Mouse (Mus musculus): ENCODE data around the gene Sp7. TPM values are rescaled to one million over a fixed set of nuclear protein-coding genes. Genes with fewer than 3 reads are reported as not detected.
A peak's percentile ranks its signal among the peaks of the same experiment; 100 is the strongest.

Sp7 gene
- polyA plus RNA-seq, 1 experiment = not detected

DNA sequence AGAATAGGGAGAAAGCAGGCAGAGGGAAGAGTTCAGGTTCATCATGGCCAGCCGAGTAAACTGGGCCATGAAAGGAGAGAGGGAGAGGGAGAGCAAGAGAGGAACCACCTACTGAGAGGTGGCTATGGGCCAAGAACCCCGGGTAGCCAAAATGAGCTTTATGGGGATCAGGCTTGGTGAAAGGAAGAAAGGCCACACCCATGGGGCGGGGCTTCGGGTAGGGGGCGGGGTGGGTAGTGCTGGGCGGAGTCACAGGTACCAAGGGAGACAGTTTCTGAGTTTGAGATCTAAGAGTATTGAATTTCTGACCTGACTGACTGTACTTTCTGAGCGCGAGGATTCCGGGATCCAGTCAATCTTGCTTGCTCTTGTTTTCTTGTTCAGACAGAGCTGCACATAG, 19.7 kb upstream of the Sp7 start:
- WGBS = 33% methylated on average over 9 of the region's 9 CpGs
- Histone ChIP-seq H3K27me3 (ENCODE audit: control insufficient read depth, insufficient read depth, low read length) (no peaks in the 10 kb centered on the region), H3K36me3 (ENCODE audit: control insufficient read depth, insufficient read depth, low read length) (no peaks in the 10 kb centered on the region), H3K4me3 (ENCODE audit: low read depth, low read length) (no peak overlapping the region), H3K27ac (ENCODE audit: insufficient read depth, low read depth, low read length) (no peak overlapping the region), H3K4me1 (ENCODE audit: control insufficient read depth, insufficient read depth, insufficient read length, low read length) (peaks cover 8% of the 10 kb centered on the region)
- TF ChIP-seq POLR2A (IDR thresholded peaks at IDR 0.05; ENCODE audit: low read depth, low read length) (no peak), CTCF (IDR thresholded peaks at IDR 0.05; ENCODE audit: extremely low read depth, insufficient read length, insufficient replicate concordance, low read depth, low read length) (no peak)

DNA sequence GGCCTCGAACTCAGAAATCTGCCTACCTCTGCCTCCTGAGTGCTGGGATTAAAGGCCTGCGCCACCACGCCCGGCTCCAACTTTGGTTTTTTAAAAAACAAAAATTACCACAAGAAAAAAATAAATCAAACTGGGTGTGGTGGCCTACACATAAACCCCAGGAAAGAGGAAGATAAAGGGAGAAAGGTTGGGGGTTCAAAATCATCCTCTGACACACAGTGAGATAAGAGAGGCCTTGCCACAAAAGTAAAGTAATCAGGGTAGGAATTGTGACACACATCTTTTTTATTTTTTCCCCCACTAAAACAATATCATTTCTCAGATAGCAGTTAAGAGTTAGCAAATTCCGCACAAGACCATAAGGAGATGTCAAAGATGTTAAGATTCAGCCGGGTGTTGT, 16.7 kb upstream of the Sp7 start:
- Histone ChIP-seq H3K4me1 (ENCODE audit: control insufficient read depth, insufficient read depth, insufficient read length, low read length) (peaks cover 8% of the 10 kb centered on the region), H3K27ac (ENCODE audit: insufficient read depth, low read depth, low read length) (no peak overlapping the region), H3K4me3 (ENCODE audit: low read depth, low read length) (no peak overlapping the region), H3K36me3 (ENCODE audit: control insufficient read depth, insufficient read depth, low read length) (no peaks in the 10 kb centered on the region), H3K27me3 (ENCODE audit: control insufficient read depth, insufficient read depth, low read length) (no peaks in the 10 kb centered on the region)
- 97% methylated on average over 6 of the region's 6 CpGs for WGBS
- no peak for TF ChIP-seq POLR2A (IDR thresholded peaks at IDR 0.05; ENCODE audit: low read depth, low read length)
- TF ChIP-seq CTCF (IDR thresholded peaks at IDR 0.05; ENCODE audit: extremely low read depth, insufficient read length, insufficient replicate concordance, low read depth, low read length) = no peak

DNA sequence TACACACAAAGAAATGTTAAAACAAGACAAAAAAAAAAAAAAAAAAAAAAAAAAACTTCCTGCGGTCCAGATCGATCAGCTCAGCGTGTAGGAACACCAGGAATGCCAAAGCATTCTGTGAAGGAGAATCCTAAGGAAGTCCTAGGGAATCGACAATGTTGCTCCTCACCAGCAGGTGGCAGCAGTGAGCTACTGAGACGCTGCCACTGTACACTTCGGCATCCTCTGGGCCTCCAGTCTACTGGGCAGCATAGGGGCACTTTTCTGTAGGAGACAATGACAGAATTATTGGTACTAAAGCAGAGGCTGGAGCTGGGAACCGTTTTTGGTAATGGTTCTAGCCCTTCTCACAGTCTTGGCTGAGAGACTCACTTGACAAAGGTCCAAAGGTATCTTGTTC, 14.6 kb upstream of the Sp7 start:
- TF ChIP-seq CTCF (IDR thresholded peaks at IDR 0.05; ENCODE audit: extremely low read depth, insufficient read length, insufficient replicate concordance, low read depth, low read length) = peak; percentile 99; the same call in 1 of the 2 replicates
- TF ChIP-seq POLR2A (IDR thresholded peaks at IDR 0.05; ENCODE audit: low read depth, low read length) = no peak
- Histone ChIP-seq H3K27me3 (ENCODE audit: control insufficient read depth, insufficient read depth, low read length) (no peaks in the 10 kb centered on the region), H3K27ac (ENCODE audit: insufficient read depth, low read depth, low read length) (peak overlapping the region; percentile 54), H3K4me3 (ENCODE audit: low read depth, low read length) (no peak overlapping the region), H3K4me1 (ENCODE audit: control insufficient read depth, insufficient read depth, insufficient read length, low read length) (peaks cover 3% of the 10 kb centered on the region), H3K36me3 (ENCODE audit: control insufficient read depth, insufficient read depth, low read length) (no peaks in the 10 kb centered on the region)
- WGBS = 0% methylated on average over 7 of the region's 7 CpGs

DNA sequence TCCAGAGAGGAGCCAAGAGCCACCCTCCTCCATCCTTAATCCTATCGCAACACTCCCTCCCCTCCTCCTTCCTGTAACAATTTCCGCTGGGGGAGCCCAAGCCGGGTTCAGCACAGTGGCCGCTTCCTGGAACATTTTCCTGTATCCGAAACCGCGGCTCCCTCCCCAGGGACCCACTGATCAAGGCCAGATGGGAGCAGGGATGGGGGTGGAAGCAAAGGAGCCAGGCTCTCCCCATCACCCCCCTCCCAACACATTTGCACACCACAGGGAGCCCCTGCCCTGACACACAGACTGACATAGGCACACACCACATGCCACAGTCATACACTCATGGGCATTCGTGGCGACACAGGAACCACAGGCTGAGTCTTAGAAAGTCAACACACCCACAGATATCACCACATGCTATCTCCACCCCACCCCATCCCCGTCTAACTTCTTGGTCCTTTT, 10.9 kb upstream of the Sp7 start:
- H3K4me1 ChIP-seq (ENCODE audit: control insufficient read depth, insufficient read depth, insufficient read length, low read length) = peaks cover 3% of the 10 kb centered on the region
- no peaks in the 10 kb centered on the region for H3K27me3 ChIP-seq (ENCODE audit: control insufficient read depth, insufficient read depth, low read length)
- no peak overlapping the region for H3K4me3 ChIP-seq (ENCODE audit: low read depth, low read length)
- H3K36me3 ChIP-seq (ENCODE audit: control insufficient read depth, insufficient read depth, low read length) = no peaks in the 10 kb centered on the region
- TF ChIP-seq CTCF (IDR thresholded peaks at IDR 0.05; ENCODE audit: extremely low read depth, insufficient read length, insufficient replicate concordance, low read depth, low read length) = no peak
- no peak for TF ChIP-seq POLR2A (IDR thresholded peaks at IDR 0.05; ENCODE audit: low read depth, low read length)
- 20% methylated on average over 10 of the region's 10 CpGs for WGBS
- no peak overlapping the region for H3K27ac ChIP-seq (ENCODE audit: insufficient read depth, low read depth, low read length)

DNA sequence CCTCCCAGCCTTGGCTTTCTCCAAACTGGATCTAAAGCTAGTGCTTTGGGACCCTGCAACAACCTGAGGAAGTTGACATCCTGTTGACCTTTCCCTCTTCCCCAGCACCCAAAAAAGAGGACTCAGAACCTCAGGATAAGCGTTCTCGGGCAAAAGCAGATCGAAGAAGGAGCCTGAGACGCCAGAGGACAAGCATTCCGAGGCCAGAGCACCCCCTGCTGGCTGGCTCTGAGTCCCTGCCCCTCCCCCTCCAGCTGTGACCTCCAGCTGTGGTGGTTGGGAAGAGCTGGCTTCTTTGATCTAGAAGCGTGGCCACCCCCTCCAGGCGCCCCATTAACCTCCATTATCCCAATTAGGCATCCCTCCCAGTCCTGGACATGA, 10.2 kb upstream of the Sp7 start:
- no peak for TF ChIP-seq POLR2A (IDR thresholded peaks at IDR 0.05; ENCODE audit: low read depth, low read length)
- peak; percentile 94 for TF ChIP-seq CTCF (IDR thresholded peaks at IDR 0.05; ENCODE audit: extremely low read depth, insufficient read length, insufficient replicate concordance, low read depth, low read length)
- WGBS = under 1% methylated on average over 7 of the region's 7 CpGs
- H3K4me1 ChIP-seq (ENCODE audit: control insufficient read depth, insufficient read depth, insufficient read length, low read length) = peaks cover 3% of the 10 kb centered on the region
- H3K4me3 ChIP-seq (ENCODE audit: low read depth, low read length) = peak overlapping the region; percentile 70
- H3K27ac ChIP-seq (ENCODE audit: insufficient read depth, low read depth, low read length) = peak overlapping the region; percentile 24
- H3K36me3 ChIP-seq (ENCODE audit: control insufficient read depth, insufficient read depth, low read length) = no peaks in the 10 kb centered on the region
- H3K27me3 ChIP-seq (ENCODE audit: control insufficient read depth, insufficient read depth, low read length) = no peaks in the 10 kb centered on the region

DNA sequence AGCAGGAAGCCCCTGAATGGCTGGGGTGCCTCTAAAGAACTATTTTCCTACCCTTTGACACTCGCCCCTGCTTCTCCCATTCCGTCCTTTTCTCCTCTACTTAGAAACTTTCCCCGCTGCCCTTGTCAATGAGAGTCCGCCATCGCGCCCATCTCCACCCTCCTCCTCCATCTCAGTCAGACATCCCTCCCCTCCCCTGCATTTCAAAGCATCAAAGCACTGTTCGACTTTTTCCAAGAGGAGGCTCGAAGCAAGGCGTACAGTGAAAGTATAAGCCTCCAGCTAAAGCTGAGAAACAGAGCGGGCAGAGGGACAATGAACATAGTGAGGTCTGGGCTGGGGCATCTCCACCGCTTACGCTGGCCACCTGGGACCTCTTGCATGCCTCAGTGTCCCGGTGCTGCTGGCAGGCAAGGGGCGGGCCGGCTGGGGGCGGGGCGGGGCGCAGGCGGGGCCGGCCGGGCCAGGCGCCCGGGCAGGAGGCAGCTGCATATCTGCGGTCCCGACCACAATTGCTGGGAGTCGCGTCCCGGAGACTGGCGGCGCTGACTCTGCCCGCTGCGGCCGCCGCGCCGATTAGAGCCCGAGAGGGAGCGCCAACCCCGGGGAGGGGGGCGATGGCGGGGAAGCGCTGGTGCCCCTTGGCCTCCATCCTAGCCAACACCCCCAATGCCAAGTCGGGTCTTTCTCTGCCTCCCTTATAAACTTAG, 9.6 kb upstream of the Sp7 start:
- 3% methylated on average over 43 of the region's 43 CpGs for WGBS
- H3K4me3 ChIP-seq (ENCODE audit: low read depth, low read length) = peak overlapping the region; percentile 70
- H3K27me3 ChIP-seq (ENCODE audit: control insufficient read depth, insufficient read depth, low read length) = no peaks in the 10 kb centered on the region
- H3K36me3 ChIP-seq (ENCODE audit: control insufficient read depth, insufficient read depth, low read length) = no peaks in the 10 kb centered on the region
- H3K27ac ChIP-seq (ENCODE audit: insufficient read depth, low read depth, low read length) = peak overlapping the region; percentile 24
- no peak for TF ChIP-seq POLR2A (IDR thresholded peaks at IDR 0.05; ENCODE audit: low read depth, low read length)
- no peak for TF ChIP-seq CTCF (IDR thresholded peaks at IDR 0.05; ENCODE audit: extremely low read depth, insufficient read length, insufficient replicate concordance, low read depth, low read length)
- no peaks in the 10 kb centered on the region for H3K4me1 ChIP-seq (ENCODE audit: control insufficient read depth, insufficient read depth, insufficient read length, low read length)

DNA sequence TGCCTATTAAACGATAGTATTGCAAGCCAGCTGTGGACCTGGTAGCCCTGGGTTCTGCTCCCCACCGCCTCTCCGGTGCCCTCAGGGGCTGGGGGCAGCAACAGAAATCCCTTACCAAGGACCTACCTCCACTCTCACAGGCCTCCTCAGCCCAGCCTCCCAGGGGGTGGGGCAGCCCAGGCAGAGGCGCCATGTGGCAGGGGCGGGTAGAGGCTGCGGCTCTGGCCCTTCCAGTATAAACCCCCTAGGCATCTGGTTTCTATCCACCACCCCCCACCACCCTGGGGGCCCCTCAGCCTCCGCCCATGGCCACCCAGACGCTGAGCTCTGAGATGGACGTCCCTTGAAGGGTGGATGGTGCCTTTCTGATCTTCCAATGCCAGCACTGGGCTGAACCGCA, 3.7 kb upstream of the Sp7 start:
- no peaks in the 10 kb centered on the region for H3K4me1 ChIP-seq (ENCODE audit: control insufficient read depth, insufficient read depth, insufficient read length, low read length)
- H3K27ac ChIP-seq (ENCODE audit: insufficient read depth, low read depth, low read length) = no peak overlapping the region
- no peaks in the 10 kb centered on the region for H3K36me3 ChIP-seq (ENCODE audit: control insufficient read depth, insufficient read depth, low read length)
- TF ChIP-seq CTCF (IDR thresholded peaks at IDR 0.05; ENCODE audit: extremely low read depth, insufficient read length, insufficient replicate concordance, low read depth, low read length) (no peak), POLR2A (IDR thresholded peaks at IDR 0.05; ENCODE audit: low read depth, low read length) (no peak)
- 27% methylated on average over 10 of the region's 10 CpGs for WGBS
- H3K27me3 ChIP-seq (ENCODE audit: control insufficient read depth, insufficient read depth, low read length) = peaks cover 18% of the 10 kb centered on the region
- no peak overlapping the region for H3K4me3 ChIP-seq (ENCODE audit: low read depth, low read length)

Data from small intestine, adult 2 months (tissue).